Mouse (Mus musculus) kidney, adult 2 months (tissue): ENCODE data around the gene Fermt2.

Experiments
- CTCF ChIP-seq: fragments of 200-500 bp; conservative IDR thresholded peaks from 2 replicates; pipeline ENCODE4 v1.5.1; 2011; ENCODE audit warnings: low read depth, mild to moderate bottlenecking, control low read depth, low read length, moderate library complexity, mixed read lengths; ENCODE audit not compliant: insufficient read depth, insufficient read length
- POLR2A ChIP-seq: fragments of 200-500 bp; IDR thresholded peaks from one replicate; pipeline ENCODE4 v1.6.1; 2011; ENCODE audit warnings: low read depth, low read length, control low read depth

- TF ChIP-seq CTCF (no peak), POLR2A (no peak)
Observed at GRCm38 (mm10) chr14:45559018-45559417, 29.1 kb upstream of the Fermt2 start.
